ENCODE assay signal across 21 mouse cellular contexts in genomic region chr14:118197063-118197462, GRCm38 (mm10). TPM values are rescaled to one million over a fixed set of nuclear protein-coding genes. Genes with fewer than 3 reads are reported as not detected.
"Had no signal": no experiment of that assay in that cellular context is flagged by ENCODE, and none has a peak within 500 bp of the region (broad histone marks: within the 10 kb centered on the region; RNA-seq: fewer than 3 reads in every experiment).

No protein-coding gene starts in this region.

- ATAC-seq: intestine, embryonic 16.5 days had no signal

- H3K27ac ChIP-seq: layer of hippocampus, adult 2 months; left cerebral cortex, adult 2 months; liver, embryonic 13.5 days; lung, embryonic 15.5 days; midbrain, embryonic 12.5 days; stomach, postnatal 0 days had no signal

- H3K4me1 ChIP-seq: lung, embryonic 15.5 days had no signal

- H3K9me3 ChIP-seq: liver, embryonic 13.5 days; lung, embryonic 15.5 days; midbrain, embryonic 12.5 days had no signal

- H3K4me3 ChIP-seq: layer of hippocampus, adult 2 months; left cerebral cortex, adult 2 months; liver, embryonic 13.5 days; lung, embryonic 15.5 days; midbrain, embryonic 12.5 days had no signal

- H3K4me2 ChIP-seq: liver, embryonic 13.5 days; lung, embryonic 15.5 days; midbrain, embryonic 12.5 days had no signal

- H3K36me3 ChIP-seq: liver, embryonic 13.5 days; lung, embryonic 15.5 days; midbrain, embryonic 12.5 days had no signal

- H3K9ac ChIP-seq: liver, embryonic 13.5 days; lung, embryonic 15.5 days; midbrain, embryonic 12.5 days had no signal

- DNase-seq: kidney, adult 18-20 months; kidney, adult 9 months; kidney, postnatal 25 days; layer of hippocampus, adult 9-11 months; layer of hippocampus, postnatal 36 days; liver, embryonic 13.5 days; lung, adult 18-20 months; lung, postnatal 10 days; lung, postnatal 36 days; right cerebral cortex, adult 18-20 months; right cerebral cortex, postnatal 14 days; right cerebral cortex, postnatal 4 days; thymus, adult 2 months; thymus, postnatal 25 days had no signal

RNA-seq across cellular contexts. Expression of gene Sox21, which starts 39.8 kb away (rescaled TPM):
- polyA plus RNA-seq: intestine, embryonic 16.5 days; kidney, embryonic 16.5 days; liver, embryonic 13.5 days had no signal
